Mouse (Mus musculus) ovary, postnatal 36 days (tissue): ENCODE data around the gene Ppm1b.

Experiments used
- DNase-seq: peaks from one replicate; pipeline ENCODE4 v3.0.0; 2022; ENCODE audit warnings: low spot score, mixed read lengths

The Ppm1b gene

GRCm38 (mm10) chr17:85072383-85072782 is 115.8 kb downstream of the Ppm1b start:
- DNase-seq: no peak

- DNase-seq: no peak
Measured at GRCm38 (mm10) chr17:85073214-85073613, 116.7 kb downstream of the Ppm1b start.
